Mouse (Mus musculus) activated CD4-positive, CD25-positive, alpha-beta regulatory T cell, adult 4 months (primary cell): ENCODE data around the gene BC034090. TPM values are rescaled to one million over a fixed set of nuclear protein-coding genes. Genes with fewer than 3 reads are reported as not detected.

Experiments used
- ATAC-seq: one replicate; pipeline ENCODE4 v1.8.0; 2017
- polyA plus RNA-seq, 2 experiments: library from polyadenylated mRNA; unstranded; fragments of 100-300 nt; shearing (Covaris generic); gene quantifications; one replicate each; pipeline ENCODE4 v1.2.1; 2017

BC034090 gene
- polyA plus RNA-seq, 2 experiments from 2014 or later: 0.85 to 1.3 TPM

DNA sequence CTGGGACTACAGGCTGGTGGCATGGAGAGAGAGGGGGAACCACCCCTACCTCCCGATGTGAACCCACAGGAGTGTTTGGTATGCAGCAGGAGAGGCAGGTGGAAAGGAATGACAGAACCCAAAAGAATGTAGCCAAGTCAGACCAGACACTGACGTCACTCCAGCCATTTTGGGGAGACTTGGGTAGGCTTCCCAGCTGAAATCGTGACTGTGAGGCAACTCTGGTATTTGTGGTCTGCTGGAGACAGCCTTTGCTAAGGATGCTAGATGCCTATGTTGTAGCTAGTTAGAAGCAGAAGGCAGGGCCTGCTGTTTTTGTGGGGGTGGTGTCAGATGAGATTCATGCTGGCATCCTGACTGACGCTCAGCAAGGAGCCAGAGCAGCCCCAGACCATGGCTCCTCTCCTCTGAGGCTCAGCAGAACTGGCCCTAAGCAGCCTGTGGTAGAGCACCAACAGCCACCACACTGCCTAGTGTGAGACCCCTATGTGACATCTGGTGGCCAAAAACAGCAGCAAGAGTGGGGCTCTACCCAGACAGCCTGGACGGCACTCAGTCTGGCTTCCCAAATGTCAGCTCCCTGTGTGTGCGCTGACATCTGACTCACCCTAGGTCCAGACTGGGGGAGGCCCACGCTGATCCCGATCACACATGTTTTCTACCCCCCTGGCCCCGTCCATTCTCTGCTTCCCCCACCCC, 29.0 kb downstream of the BC034090 start:
- no peak for ATAC-seq

DNA sequence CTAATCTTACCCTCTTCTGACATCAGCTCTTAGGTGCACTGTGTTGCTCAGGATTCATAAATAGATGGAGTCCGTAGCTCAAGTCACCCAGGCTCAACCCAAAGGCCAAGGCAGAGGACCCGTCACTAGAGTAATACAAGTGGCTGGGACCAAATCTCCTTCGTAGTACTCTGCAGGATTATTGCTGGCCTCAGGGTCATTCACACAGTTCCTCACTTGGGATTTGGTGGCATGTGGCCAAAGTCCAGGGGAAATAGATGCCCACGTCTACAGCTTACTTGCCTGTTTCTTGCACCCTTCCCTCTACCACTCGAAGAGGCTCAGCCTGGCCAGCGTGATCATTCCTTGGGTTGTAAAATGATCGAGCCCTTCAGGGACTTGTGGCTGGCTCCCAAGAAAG, 30.3 kb downstream of the BC034090 start:
- ATAC-seq: no peak

GRCm38 (mm10) chr1:155212936-155213774, 31.1 kb downstream of the BC034090 start:
- ATAC-seq: no peak

DNA sequence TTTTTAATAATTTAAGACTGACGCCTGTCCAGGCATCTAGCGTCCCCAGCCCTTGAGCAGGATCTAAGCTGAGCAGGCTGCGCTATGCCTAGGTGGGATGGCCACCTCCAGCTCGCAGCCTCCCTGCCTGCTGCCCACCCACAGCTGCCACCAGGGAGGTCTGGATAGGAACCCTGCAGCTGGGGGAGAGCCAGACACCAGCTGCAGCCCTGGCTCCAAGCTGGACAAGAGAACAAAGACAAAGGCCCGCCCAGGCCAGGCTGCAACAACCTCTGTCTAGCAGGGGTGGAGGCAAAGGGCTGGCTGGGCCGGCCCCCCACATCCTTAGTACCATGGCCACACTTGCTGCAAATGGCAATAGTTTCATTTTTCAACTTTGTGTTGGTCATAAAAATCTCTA, 31.8 kb downstream of the BC034090 start:
- ATAC-seq: no peak

- ATAC-seq: no peak
Observed at GRCm38 (mm10) chr1:155212081-155212480, 32.2 kb downstream of the BC034090 start.

GRCm38 (mm10) chr1:155211017-155211416, 33.2 kb downstream of the BC034090 start:
- no peak for ATAC-seq

- ATAC-seq: no peak
Observed at GRCm38 (mm10) chr1:155210011-155210763, 34.1 kb downstream of the BC034090 start.

DNA sequence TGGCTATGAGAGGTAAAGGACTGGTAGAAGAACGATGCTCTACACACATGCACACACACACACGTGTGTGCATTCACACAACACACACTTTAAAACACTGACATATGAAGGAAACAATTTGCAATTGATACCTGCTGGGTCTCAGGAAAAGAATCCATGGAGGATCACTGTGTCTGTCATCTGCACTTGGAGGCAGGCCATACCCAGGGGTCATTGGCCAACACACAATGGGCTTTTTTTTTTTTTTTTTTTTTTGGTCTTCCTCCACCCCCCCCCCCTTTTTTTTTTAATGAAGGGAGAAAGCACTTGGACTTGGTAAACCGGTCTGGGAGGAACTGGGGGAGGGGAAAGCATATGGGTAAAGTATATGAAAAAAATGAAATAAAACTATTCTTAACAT, 36.4 kb downstream of the BC034090 start:
- ATAC-seq: no peak

GRCm38 (mm10) chr1:155205822-155206660, 38.2 kb downstream of the BC034090 start:
- ATAC-seq: no peak

- no peak for ATAC-seq
Observed at GRCm38 (mm10) chr1:155205311-155205710, 38.9 kb downstream of the BC034090 start.

GRCm38 (mm10) chr1:155204560-155205162, 39.6 kb downstream of the BC034090 start:
- no peak for ATAC-seq

DNA sequence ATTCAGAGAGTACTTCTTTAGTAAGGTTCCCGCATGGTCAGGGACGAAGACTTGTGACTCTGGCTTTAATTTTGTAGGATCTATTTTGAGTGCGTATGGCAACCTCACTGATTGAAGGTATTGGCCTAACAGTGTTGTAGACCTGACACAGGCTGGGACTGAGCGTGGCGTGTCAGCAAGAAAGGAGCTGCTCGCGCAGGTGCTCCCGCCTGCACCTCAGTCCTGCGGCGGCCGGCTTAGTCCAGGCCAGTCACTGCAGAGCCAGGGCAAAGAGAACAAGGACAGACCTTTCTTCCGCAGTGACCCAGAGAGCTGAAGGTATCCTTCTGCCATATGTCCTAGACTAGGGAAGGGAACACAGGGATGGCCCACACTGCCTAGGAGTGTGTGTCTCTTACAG, 40.3 kb downstream of the BC034090 start:
- ATAC-seq: no peak

DNA sequence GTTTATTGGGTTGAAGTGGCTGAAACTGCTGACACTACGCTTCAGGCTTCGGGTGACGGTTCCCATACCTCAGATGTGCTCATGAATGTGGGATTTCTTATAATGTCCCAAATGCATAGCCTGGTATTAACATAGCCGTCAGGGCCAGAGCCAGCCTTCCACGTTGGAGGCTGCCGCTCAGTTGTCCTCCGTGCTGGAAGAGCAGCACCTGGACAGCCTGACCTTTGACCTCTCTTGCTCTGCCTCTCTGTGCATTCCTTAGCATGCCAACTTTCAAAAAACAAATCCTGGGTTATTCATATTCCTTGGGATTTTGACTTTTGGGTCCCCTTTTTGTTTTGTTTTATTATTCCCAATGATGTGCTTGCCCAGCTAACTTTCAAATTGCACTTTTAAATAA, 41.1 kb downstream of the BC034090 start:
- no peak for ATAC-seq

DNA sequence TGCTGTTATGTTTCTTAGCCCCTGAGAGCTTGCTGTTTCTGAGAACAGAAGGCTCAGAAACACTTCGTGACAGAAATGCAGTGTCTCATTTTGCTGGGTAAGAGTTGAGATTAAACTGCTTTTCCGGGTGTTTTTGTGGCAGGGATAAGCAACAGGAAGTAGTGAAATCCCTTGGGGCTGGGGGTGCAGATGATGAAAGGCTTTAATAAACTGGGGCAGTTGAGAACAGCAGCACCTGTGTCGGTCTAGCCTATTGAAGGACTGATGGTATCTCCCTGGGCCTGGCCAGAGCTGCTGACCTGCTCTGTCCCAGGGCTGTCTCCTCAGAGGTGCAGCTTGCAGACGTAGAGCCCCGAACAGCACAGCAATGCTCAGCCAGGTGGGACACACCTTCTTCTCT, 41.8 kb downstream of the BC034090 start:
- ATAC-seq: no peak

DNA sequence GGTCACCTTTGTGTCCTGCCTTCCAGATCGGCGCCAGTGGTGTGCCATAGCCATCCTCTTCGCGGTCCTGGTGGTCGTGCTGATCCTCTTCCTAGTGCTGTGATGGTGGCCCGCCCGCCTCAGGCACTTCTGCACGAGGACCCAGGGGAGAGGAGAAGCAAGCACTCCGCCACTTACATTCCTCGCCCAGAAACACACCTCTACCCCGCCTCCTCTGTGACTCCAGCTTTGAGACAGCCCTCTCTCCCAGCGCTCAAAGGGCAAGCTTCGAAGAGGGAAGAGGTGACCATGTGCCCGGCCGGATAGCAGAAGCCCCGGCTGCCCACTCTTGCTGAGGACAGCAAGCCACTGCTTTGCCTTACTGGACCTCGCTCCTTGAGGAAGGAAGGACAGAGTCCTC, 42.3 kb downstream of the BC034090 start:
- ATAC-seq: no peak

DNA sequence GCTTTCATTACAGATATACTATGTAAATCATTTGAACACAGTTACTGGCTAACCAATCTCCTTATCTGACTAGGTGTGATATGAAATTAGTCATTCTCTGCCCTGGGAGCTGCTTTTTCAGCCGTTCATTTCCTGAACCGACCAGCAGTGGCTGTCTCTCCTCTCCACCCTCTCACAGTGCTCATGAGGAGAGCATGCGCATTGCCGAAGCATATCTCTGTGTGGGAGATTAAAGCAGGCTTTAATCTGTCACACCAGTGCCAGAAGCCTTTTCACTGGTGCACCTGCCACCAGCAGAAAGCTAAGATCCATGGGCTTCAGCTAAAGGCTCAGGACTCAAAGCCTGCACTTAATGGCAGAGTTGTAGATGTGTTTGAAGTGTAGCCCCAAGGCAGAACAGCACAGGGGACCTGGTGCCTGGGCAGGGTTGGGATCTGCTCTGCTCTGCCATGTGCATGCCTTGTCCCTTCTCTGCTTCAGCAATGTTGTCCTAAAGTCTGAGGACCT, 42.8 kb downstream of the BC034090 start:
- peak; percentile 99 for ATAC-seq

GRCm38 (mm10) chr1:155200967-155201366, 43.3 kb downstream of the BC034090 start:
- ATAC-seq: no peak

- ATAC-seq: no peak
Observed at GRCm38 (mm10) chr1:155199522-155199921, 44.7 kb downstream of the BC034090 start.

- no peak for ATAC-seq
Observed at GRCm38 (mm10) chr1:155196691-155197090, 47.6 kb downstream of the BC034090 start.

DNA sequence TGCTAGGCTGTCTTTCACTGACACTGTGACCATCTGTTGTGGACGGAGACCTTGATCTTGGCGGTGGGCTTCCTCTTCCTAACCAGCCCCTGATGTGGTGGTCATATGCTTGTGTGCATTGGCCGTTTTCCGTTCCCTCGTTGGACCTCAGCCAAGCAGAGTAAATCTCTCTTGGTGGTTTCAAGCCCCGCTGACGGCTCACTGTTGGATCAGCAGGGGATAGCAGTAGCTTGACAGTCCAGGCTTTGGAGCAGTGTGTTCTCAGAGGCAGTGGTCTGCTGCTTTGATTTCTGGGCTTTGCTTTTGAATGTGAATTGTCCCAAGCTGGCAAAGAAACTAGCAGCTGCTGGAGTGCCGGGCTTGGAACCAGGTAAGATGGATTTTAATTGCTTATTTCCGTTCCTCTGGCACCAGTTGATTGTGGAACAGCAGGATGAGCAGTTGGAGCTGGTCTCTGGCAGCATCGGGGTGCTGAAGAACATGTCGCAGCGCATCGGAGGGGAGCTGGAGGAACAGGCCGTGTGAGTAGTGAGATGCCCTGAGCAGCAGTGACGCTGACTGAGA, 51.4 kb downstream of the BC034090 start:
- no peak for ATAC-seq

GRCm38 (mm10) chr1:155191671-155192070, 52.6 kb downstream of the BC034090 start:
- ATAC-seq: no peak
